Mouse (Mus musculus): ENCODE data around the gene Ppp1r9b.

DNA sequence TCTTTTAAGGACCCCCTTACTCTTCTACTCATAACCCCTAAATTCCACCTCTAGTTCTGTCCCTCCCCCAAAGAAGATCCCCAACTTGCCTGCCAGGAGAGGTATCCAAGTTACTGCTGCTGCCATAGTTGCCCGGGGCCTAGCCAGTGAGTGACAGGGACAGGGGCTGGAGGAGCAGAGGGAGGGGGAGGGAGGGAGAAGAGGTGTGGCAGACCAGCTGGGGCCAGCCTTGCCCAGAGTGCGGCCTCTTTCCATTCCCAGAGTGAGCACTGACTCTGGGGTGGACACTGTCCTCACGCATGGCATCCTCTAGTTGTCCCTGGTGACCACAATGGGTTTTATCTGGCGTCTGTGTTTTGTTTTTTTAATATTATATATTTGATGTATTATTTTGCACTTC, 17.5 kb upstream of the Ppp1r9b start:
- no peak for TF ChIP-seq POLR2A (IDR thresholded peaks at IDR 0.05; ENCODE audit: control insufficient read depth, low read depth, low read length)
- no peak for TF ChIP-seq CTCF (IDR thresholded peaks at IDR 0.05; ENCODE audit: control insufficient read depth, insufficient read depth, insufficient replicate concordance, low read depth, low read length)

Data from testis, adult 2 months (tissue).